Mouse (Mus musculus) heart, adult 10 weeks (tissue): Measurements from ENCODE around the gene Vmn2r30. TPM values are rescaled to one million over a fixed set of nuclear protein-coding genes. Genes with fewer than 3 reads are reported as not detected.

Experiments
- polyA plus RNA-seq: library from polyadenylated mRNA; stranded (reverse); fragments of 350-450 nt; fragmentation: Illumina TruSeq; extraction: RNeasy Lipid Tissue Mini Kit (QIAGEN cat#74804); gene quantifications from one replicate; pipeline ENCODE4 v1.2.3, GENCODE M21; 2014; ENCODE audit warnings: low read depth, low replicate concordance

Vmn2r30 gene
- polyA plus RNA-seq: not detected

GRCm38 (mm10) chr7:7337509-7337908 is at the start of gene Vmn2r30:
Vmn2r30 (minus strand) TSS chr7:7337609.

DNA sequence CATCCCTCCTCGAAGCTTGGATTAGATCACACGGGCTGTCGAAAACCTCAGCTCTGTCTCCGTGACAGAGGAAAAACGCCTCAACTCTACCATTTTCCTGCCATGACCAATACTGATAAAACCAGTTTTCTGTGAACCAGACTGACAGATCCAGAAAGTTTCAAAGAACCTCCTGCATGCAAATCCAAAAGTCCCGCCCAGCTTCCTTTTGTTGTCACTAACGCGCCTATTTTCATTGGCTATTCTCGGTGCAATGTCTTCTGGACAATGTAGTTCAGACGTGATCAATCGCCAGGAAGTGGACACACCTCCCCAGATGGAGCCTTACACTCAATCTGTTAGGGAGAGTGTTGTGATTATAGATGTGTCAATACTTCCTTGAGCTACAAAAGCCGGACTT is 37.0 kb upstream of the Vmn2r30 start, which contains the start of gene Gm45783:
TSS of gene Gm45783 (minus strand) at position 143 of the 400 bp plus-strand sequence.

DNA sequence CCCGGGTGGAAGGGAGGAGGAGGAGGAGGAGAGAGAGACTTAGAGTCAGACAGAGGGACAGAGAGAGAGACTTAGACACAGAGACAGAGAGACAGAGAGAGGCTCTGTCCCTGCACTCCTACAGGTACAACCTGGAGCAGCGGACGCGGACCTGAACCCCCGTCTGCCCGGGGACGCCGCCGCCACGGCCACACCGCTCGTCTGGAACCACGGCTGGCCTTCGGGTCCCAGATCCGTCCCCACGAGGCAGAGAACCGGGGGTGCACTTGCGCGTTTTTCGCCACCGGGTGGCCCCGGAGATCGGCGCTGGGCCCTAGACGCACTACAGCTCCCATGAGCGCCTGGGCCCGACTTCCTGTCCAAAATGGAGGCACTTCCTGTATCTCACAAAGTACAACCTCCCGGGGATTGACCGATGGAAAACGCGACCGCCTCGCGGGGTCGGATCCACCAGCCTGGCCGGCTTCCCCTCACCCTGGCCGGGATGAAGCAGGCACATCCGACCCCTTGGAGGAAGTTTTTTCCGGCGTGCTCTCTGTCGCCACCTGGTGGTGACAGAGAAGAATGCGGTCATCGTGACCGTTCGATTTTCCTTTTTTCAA is 59.3 kb downstream of the Vmn2r30 start, which contains the start of gene Gm45844:
TSS of gene Gm45844 (minus strand) at position 324 of the 602 bp plus-strand sequence.

Other genes with a start within 250 kb of the Vmn2r30 start
- 5.6 TPM for gene Zfp954, start 216.1 kb downstream of the Vmn2r30 start, polyA plus RNA-seq
- gene Zfp773, start 200.9 kb downstream of the Vmn2r30 start, polyA plus RNA-seq: 0.37 TPM
- 1.1 TPM for gene Zfp418, start 166.3 kb downstream of the Vmn2r30 start, polyA plus RNA-seq
- gene Zfp772, start 127.6 kb downstream of the Vmn2r30 start, polyA plus RNA-seq: 2.0 TPM
- gene Vmn2r29, start 90.3 kb downstream of the Vmn2r30 start, polyA plus RNA-seq: not detected
- 1.3 TPM for gene Gm45844, start 59.3 kb downstream of the Vmn2r30 start, polyA plus RNA-seq
- 52.1 TPM for gene Clcn4, start 36.8 kb downstream of the Vmn2r30 start, polyA plus RNA-seq
- gene Gm45783, start 37.0 kb upstream of the Vmn2r30 start, polyA plus RNA-seq: not detected
- gene Vmn2r31, start 62.1 kb upstream of the Vmn2r30 start, polyA plus RNA-seq: not detected
- gene Vmn2r32, start 142.4 kb upstream of the Vmn2r30 start, polyA plus RNA-seq: not detected
- not detected for gene Vmn2r33, start 229.2 kb upstream of the Vmn2r30 start, polyA plus RNA-seq